Mouse (Mus musculus): ENCODE measurements at regions not wholly inside any gene's neighbourhood (a gene's known extent, or its start where the extent isn't known, plus 50 kb on each side); places are given as distances from the start of the nearest gene placed in this dataset.
A peak's percentile ranks its signal among the peaks of the same experiment; 100 is the strongest.
"Not testable (repeated sequence)": the region's sequence is repeated elsewhere in the genome, so short reads cannot be mapped to it uniquely, and the experiment has no call there.

GRCm38 (mm10) chr17:76703823-76704222 lies 1152.1 kb upstream of the Fam98a start:
- no peak for DNase-seq (ENCODE audit: low spot score in 2 of 2)

DNA sequence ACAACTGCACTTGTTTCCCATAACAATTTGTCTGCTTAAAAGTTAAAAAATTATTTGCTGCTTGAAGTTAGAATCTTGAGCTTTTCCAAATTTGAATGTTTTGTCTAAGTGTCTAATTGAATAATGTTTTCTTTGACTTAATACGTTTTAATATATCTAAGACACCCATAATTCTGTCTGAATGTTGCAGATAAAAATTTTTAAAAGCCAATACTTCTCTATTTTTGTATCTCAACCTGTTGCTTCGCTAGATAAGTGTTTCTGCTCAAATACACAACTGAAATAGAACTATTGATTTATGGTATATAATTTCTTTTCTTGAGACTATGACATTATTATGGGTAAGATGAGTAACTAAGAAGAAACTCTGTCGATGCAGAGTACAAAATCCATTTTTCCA lies 1144.5 kb upstream of the Fam98a start:
- DNase-seq (ENCODE audit: low spot score in 2 of 2), result no peak

GRCm38 (mm10) chr17:76658056-76658455 lies 1106.3 kb upstream of the Fam98a start:
- peak in 1 of 2 experiments; percentile 11 for DNase-seq (ENCODE audit: low spot score in 2 of 2)

GRCm38 (mm10) chr17:76625976-76626375 lies 1074.2 kb upstream of the Fam98a start:
- DNase-seq (ENCODE audit: low spot score in 2 of 2), result peak; percentile 74 to 89

DNA sequence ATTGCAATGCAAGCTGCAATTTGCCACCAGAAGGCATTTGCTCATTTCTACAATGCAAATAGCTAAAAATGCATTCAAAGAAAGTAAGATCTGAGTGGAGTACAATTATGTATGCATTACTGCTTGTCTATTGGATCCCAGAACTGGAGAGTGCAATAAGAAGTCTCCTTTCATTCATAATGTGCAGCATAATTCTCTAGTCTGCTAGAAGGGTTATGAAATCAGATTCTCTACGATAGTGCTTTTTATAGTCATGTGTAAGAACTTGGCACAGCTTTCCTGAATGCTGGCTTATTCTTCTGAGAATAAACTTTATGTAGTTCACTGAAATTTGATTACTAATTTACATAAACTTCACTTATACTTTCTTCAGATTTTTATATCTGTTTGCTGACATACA lies 1053.5 kb upstream of the Fam98a start:
- no peak for DNase-seq (ENCODE audit: low spot score in 2 of 2)

DNA sequence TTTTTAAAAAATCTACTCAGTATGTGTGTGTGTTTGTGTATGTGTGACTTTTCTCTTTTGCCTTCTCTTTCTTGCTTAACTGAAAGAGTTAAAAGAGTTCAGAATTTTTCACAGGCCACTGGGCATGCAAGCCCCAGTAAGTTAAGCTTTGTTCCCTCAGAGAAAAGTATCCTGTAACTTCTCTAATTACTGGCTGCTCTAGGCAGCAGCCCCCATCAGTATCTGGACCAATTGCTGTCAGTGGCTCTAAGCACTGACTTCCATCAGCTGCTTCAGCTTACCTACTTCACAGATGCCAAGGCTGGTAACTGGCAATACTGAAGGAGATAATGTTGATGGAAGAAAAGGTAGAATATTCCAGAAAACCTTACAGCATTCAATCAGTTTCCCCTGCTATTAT lies 1026.6 kb upstream of the Fam98a start:
- DNase-seq (ENCODE audit: low spot score in 2 of 2), result no peak

GRCm38 (mm10) chr17:76559725-76560124 lies 1008.0 kb upstream of the Fam98a start:
- no peak for DNase-seq (ENCODE audit: low spot score in 2 of 2)

DNA sequence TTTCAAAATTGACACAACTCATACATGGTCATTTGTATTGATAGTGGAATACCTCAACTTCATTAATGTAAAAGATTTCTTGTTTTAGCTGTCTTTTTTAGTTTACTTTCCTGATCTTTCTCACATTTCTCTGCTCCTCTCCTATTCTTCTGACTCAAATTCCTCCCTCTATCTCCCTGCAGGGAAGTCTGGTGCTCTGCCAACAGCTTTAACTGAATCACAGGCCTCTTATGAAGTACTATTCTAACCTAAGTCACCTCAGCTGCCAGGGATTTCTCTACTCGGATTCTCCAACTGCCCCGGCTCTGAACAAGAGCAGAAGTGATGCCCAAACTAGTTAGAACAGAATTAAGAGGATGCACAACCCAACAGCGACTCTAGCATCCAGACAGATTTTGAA lies 993.8 kb upstream of the Fam98a start:
- no peak for DNase-seq (ENCODE audit: low spot score in 2 of 2)

DNA sequence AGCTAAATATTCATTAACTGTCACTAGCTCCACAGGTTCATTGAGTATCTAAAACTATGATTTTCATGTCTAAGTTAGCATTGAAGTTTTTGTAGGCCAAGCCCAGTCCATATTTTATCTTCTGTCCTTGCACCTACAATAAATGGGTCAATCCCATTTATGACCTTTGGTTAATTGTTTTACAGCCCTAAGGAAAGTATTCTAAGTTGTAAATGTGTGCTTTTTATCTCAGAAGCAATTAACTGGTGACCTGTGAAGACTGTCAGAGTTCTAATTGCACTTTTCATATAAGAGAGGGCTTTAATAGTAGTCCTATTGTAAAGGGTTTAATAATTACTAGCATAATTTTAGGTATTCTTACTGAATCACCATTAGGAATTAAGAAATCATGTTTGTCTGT lies 984.0 kb upstream of the Fam98a start:
- DNase-seq (ENCODE audit: low spot score in 2 of 2), result no peak

- no peak for DNase-seq (ENCODE audit: low spot score in 2 of 2)
Measured at GRCm38 (mm10) chr17:76501732-76502131, 950.0 kb upstream of the Fam98a start.

GRCm38 (mm10) chr17:76500446-76500845 lies 948.7 kb upstream of the Fam98a start:
- DNase-seq (ENCODE audit: low spot score in 2 of 2), result no peak

GRCm38 (mm10) chr17:76499981-76500380 lies 948.2 kb upstream of the Fam98a start:
- DNase-seq (ENCODE audit: low spot score in 2 of 2), result not testable (repeated sequence)

DNA sequence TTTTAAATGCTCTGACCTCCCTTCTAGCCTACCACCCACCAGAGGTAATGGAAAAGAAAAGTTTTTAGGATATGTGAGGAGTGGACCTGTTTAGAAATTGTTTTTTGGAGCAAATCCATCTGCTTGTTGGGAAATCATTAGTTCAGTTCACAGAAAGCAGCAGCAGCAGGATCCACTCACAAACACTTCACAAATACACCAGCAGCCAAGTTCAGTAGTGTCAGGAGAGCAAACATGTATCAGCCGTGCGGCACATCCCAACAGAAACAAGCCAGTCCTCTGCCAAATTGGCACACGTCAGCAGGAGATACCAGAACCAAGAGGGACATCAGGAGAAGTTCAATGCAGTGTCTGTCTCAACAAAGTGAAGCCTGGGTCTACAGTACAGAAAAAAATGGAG lies 935.6 kb upstream of the Fam98a start:
- DNase-seq (ENCODE audit: low spot score in 2 of 2), result no peak

DNA sequence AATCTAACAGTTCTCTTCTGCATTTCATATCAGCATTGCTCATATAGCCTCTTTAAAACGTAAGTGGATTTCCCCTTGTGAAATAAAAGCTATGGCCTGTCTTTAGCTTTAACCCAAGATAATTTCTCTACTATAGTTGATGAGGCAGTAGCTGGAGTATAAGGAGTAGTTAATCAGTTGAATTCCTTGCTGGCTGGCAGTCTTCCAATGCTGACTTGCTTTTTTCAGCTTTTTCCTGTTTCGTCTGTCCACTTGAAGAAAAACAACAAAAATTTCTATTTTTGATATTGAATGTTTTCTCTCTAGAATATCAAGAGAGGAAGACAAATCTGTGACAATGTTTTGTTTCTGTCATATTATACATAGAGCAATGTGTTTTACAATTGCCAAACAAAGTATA lies 932.4 kb upstream of the Fam98a start:
- DNase-seq (ENCODE audit: low spot score in 2 of 2), result no peak

GRCm38 (mm10) chr17:76451296-76451834 lies 899.6 kb upstream of the Fam98a start:
- no peak for DNase-seq (ENCODE audit: low spot score in 2 of 2)

Data from layer of hippocampus, adult 18-20 months (tissue).